Mouse (Mus musculus): ENCODE results near the gene 9930021J03Rik.

9930021J03Rik gene

GRCm38 (mm10) chr19:29805917-29806785 lies at the start of gene 9930021J03Rik:
Gene 9930021J03Rik (minus strand): TSS chr19:29805989.
- DNase-seq, result peak; percentile 100

- DNase-seq, result peak; percentile 87
These were observed 47.9 kb upstream of the 9930021J03Rik start for GRCm38 (mm10) chr19:29853711-29854110.

- peak; percentile 57 for DNase-seq
These were observed 45.4 kb upstream of the 9930021J03Rik start for GRCm38 (mm10) chr19:29851036-29851690.

GRCm38 (mm10) chr19:29849924-29850551 lies 44.2 kb upstream of the 9930021J03Rik start:
- peak; percentile 48 for DNase-seq

GRCm38 (mm10) chr19:29844036-29844661 lies 38.4 kb upstream of the 9930021J03Rik start:
- peak; percentile 70 for DNase-seq

GRCm38 (mm10) chr19:29843641-29844035 lies 37.8 kb upstream of the 9930021J03Rik start:
- peak; percentile 15 for DNase-seq

- DNase-seq, result peak; percentile 29
These were observed 37.2 kb upstream of the 9930021J03Rik start for GRCm38 (mm10) chr19:29842973-29843372.

- DNase-seq, result peak; percentile 94
These were observed 34.9 kb upstream of the 9930021J03Rik start for GRCm38 (mm10) chr19:29840642-29841041.

- DNase-seq, result peak; percentile 87
These were observed 32.9 kb upstream of the 9930021J03Rik start for GRCm38 (mm10) chr19:29838636-29839135.

GRCm38 (mm10) chr19:29838171-29838570 lies 32.4 kb upstream of the 9930021J03Rik start:
- DNase-seq, result peak; percentile 57

- DNase-seq, result peak; percentile 23
These were observed 29.7 kb upstream of the 9930021J03Rik start for GRCm38 (mm10) chr19:29835364-29836034.

GRCm38 (mm10) chr19:29830911-29831310 lies 25.1 kb upstream of the 9930021J03Rik start:
- no peak for DNase-seq

GRCm38 (mm10) chr19:29828558-29828957 lies 22.8 kb upstream of the 9930021J03Rik start:
- no peak for DNase-seq

GRCm38 (mm10) chr19:29826686-29827085 lies 20.9 kb upstream of the 9930021J03Rik start:
- DNase-seq, result peak; percentile 84

GRCm38 (mm10) chr19:29825003-29825402 lies 19.2 kb upstream of the 9930021J03Rik start:
- no peak for DNase-seq

- DNase-seq, result peak; percentile 91
These were observed 18.4 kb upstream of the 9930021J03Rik start for GRCm38 (mm10) chr19:29824034-29824700.

GRCm38 (mm10) chr19:29823456-29824010 lies 17.7 kb upstream of the 9930021J03Rik start:
- peak; percentile 62 for DNase-seq

GRCm38 (mm10) chr19:29820966-29821365 lies 15.2 kb upstream of the 9930021J03Rik start:
- DNase-seq, result peak; percentile 76

GRCm38 (mm10) chr19:29812581-29813460 lies 7.0 kb upstream of the 9930021J03Rik start, which contains the start of gene Ranbp6:
Gene Ranbp6 (minus strand): TSS chr19:29812974.
- DNase-seq, result peak; percentile 99

GRCm38 (mm10) chr19:29810022-29810421 lies 4.2 kb upstream of the 9930021J03Rik start:
- no peak for DNase-seq

Data from heart, adult 11 months (tissue).